Mouse (Mus musculus) hindlimb bud, embryonic 11.5 days (tissue): Measurements from ENCODE around the gene Kazn.

ENCODE experiments used
- DNase-seq: peaks from one replicate; pipeline ENCODE4 v3.0.0-alpha.2; 2012; ENCODE audit warnings: low read depth, low spot score; ENCODE audit errors: extremely low spot score

Gene Kazn

GRCm38 (mm10) chr4:142196626-142197025 is 42.6 kb downstream of the Kazn start:
- DNase-seq, result no peak

- DNase-seq, result no peak
Measured at GRCm38 (mm10) chr4:142193780-142194179, 45.4 kb downstream of the Kazn start.

- no peak for DNase-seq
Measured at GRCm38 (mm10) chr4:142193151-142193578, 46.0 kb downstream of the Kazn start.

- DNase-seq, result no peak
Measured at GRCm38 (mm10) chr4:142189960-142190359, 49.2 kb downstream of the Kazn start.

- DNase-seq, result no peak
Measured at GRCm38 (mm10) chr4:142188501-142188900, 50.7 kb downstream of the Kazn start.

DNA sequence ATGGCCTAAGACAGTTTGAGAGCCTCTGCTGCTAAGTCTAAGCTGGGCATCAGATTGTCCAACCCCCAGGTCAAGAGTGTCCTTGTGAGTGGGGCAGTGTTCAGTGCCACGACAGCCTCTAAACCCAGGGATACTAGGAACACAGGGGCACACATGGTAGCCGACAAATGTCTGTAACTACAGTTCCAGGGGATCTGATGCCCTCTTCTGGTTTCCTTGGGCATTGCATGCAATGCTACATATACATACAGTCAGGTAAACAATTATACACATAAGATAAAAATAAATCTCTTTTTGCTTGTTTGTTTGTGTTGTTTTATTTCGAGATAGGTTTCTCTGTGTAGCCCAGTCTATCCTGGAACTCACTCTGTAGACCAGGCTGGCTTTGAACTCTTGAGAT is 53.0 kb downstream of the Kazn start:
- no peak for DNase-seq

DNA sequence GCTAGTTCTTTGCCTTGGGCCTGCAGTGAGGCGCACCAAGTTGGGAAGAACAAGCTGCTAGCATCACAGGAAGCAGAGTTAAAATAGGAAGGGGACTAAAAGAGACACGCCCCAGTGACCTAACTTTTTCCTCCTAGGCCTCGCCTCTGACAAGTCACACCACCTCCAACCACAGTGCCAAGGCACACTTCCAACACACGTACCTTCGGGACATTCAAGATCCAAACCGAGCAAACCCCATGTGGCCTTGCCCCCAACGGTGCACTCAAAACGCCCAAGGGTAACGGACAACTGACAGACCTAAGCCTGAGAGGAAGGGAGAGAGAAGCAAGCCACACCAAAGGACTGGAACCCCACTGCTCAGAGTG is 53.7 kb downstream of the Kazn start:
- no peak for DNase-seq

DNA sequence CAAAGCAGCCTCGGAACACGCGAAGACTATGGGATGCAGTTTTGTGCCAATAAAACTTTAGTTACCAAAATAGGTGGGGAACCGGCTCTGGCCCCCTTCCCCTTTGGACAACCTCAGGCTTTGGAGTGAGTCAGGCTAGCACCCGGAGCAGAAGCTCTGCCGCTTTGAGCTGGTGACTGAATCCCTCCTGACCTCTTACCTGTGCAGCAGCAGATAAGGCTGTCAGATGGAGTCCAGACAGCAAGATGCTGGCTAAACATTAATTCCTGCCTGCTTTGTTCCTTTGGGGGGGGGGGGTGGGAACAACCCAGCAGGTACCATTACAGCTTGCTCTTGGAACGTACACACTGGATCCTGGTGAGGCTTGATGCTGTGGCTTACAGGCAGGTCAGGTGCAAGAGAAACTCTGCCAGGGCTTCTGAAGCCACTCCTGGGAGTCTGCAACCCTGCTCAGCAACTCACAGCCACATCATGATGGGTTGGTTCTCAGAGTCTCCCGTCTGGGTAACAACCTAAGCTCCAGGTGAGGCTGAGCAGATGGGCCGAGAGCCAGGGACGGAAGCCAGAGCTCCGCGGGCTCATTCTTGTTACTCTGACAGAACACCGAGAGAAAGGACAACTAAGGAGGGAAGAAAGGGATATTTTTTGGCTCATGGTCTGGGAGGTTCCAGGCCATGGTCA is 54.2 kb downstream of the Kazn start:
- no peak for DNase-seq

DNA sequence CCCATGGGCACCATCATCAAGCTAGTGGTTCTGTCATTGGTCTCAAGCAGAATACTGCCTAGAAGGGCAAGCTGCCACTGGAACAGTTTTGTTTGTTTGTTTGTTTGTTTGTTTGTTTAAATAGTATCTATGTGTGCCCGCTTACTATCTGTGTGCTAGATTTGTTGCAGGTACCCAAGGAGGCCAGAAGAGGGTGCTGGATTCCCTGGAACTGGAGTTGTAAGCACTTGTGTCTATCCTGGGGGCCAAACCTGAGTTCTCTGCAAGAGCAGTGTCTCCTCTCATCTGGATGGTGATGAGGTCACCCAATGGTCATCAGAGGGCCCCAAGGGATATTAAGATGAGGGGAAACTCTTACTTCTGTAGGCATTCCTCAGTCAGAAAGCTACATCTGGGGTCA is 55.6 kb downstream of the Kazn start:
- DNase-seq, result no peak

- no peak for DNase-seq
Measured at GRCm38 (mm10) chr4:142183015-142183414, 56.2 kb downstream of the Kazn start.

DNA sequence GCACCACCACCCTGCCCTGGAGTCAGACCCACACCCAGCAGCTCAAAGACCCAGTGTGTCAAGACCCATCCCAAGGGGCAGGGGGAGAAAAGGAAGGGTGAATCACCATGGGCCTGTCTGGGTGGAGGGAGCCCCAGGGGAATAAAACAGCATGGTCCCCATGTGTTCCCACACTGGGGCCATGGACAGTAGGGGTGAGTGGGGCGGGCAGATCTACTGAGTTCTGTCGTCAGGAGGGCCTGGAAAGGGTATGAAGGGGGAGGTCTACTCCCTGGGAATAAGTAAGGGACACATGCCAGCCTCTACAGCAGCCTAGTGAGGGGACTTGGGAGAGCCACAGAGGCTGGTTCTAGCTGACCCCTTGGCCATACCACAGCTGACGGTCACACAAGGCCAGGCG is 57.6 kb downstream of the Kazn start:
- DNase-seq, result no peak

- no peak for DNase-seq
Measured at GRCm38 (mm10) chr4:142180874-142181273, 58.3 kb downstream of the Kazn start.

- DNase-seq, result no peak
Measured at GRCm38 (mm10) chr4:142180289-142180688, 58.9 kb downstream of the Kazn start.

- DNase-seq, result no peak
Measured at GRCm38 (mm10) chr4:142179531-142179930, 59.7 kb downstream of the Kazn start.

DNA sequence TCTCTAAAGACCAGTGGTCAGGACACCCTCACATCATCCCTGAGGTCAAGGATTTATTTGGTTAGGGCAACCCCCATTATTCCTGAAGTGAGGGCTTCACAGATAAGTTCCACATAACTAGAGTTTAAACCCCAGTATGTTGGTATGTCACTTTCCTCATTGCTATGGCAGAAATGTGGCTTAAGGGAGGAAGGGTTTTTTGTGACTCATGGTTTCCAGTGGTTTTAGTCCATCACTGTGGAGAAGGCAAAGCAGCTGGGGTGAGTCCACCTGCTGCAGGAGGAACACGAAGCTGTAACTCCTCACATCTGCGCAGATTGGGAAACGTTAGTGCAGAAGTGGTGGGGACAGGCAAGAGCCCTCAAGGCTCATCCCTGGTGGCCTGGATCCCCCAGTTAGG is 62.5 kb downstream of the Kazn start:
- no peak for DNase-seq

GRCm38 (mm10) chr4:142173981-142174485 is 65.2 kb downstream of the Kazn start:
- no peak for DNase-seq

DNA sequence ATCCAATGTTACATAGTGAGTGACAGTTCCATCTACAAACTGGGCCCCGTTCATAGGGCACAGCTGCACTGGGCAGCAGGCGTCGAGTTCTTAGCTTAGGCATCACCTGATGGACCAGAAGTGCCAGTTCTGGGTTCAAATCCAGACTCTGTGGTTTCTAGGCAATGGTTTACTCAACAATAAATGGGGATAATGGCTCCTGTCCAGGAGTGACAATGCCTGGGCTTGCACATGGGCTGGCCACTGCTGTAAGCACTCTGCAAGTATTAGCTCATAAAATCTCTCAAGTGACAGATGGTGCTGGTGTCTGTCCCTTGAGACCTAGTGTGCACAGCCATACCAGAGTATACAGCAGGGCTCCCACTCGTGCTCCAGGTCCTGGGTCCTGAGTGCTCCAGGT is 66.3 kb downstream of the Kazn start:
- no peak for DNase-seq

- no peak for DNase-seq
Measured at GRCm38 (mm10) chr4:142171788-142172497, 67.3 kb downstream of the Kazn start.

DNA sequence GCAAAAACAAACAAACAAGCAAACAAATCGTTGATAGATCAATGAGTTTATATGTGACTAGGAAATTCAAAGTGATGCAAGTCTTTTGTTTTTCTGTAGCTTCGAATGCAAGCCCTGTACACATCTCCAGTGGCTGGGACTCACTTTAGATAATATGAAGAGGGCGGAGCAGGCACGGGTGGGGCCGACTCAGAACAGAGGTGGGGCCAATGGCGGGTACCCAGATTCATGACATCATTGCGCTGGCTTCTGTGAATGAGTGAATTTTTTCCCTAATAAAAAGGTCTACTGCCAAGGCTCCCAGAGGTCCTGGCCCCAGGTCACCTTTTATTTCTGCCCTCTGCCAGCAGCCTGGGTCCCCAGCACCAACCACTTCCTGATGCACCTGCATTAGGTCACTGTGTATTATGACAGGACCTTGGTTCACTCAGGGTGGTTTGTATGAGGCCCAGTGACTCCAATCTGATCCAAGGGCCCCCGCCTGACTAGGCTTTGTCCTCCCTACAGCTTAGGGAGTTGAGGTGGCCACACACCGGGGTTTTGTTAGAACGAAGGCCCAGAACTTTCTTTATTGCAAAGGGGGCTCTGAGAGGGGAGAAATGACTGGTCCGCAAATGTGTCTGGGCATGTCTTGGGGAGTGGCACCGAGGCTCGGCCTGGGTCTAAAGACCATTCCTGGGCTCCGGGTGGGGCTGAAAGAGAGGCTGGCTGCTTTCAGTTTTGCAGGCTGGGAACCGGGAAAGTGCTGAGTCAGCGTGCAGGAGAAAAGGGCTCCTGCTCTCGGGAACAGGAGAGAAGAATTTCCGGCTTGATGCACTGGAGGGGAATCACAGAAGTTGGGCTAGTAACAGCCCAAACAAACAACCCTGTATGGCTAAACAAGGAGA is 68.1 kb downstream of the Kazn start:
- DNase-seq, result no peak

DNA sequence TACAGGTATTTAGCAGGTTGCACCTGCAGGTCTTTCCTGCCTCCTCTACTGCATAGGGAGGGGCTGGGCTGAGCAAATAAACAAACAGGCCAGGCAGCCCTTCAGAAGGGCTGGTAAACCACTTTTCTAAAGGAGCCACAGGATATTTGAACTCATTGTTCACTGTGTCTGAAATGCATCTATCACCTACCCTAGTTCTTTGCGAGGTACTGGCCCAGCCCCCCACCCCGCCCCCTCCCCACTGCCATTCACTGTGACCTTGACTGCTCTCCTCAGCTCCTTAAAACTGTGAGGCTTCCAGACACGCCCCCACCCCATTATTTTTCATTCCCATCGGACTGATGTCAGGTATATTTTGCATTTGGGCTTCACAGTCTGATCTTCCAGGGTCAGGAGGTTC is 69.6 kb downstream of the Kazn start:
- no peak for DNase-seq

- no peak for DNase-seq
Measured at GRCm38 (mm10) chr4:142168352-142168751, 70.8 kb downstream of the Kazn start.
